Comparison of ENCODE assay signal across 14 mouse cellular contexts in genomic region chr4:130243621-130244020, GRCm38 (mm10). TPM values are rescaled to one million over a fixed set of nuclear protein-coding genes. Genes with fewer than 3 reads are reported as not detected.
"Had no signal": no experiment of that assay in that cellular context is flagged by ENCODE, and none has a peak within 500 bp of the region (broad histone marks: within the 10 kb centered on the region; RNA-seq: fewer than 3 reads in every experiment).

No protein-coding gene starts in this region.

RNA-seq across cellular contexts. Expression of gene Gm853, which starts 21.4 kb away (rescaled TPM):
- polyA plus RNA-seq: cortical plate, adult 2 months; embryonic facial prominence, embryonic 10.5 days; embryonic facial prominence, embryonic 11.5 days; embryonic facial prominence, embryonic 12.5 days; embryonic facial prominence, embryonic 13.5 days; embryonic facial prominence, embryonic 14.5 days; embryonic facial prominence, embryonic 15.5 days; forebrain, embryonic 10.5 days; forebrain, embryonic 11.5 days; forebrain, embryonic 12.5 days; forebrain, embryonic 13.5 days; frontal cortex, adult 2 months; gonadal fat pad, adult 2 months; heart, adult 2 months had no signal
